Mouse (Mus musculus): ENCODE measurements around the gene Ubr4.

DNA sequence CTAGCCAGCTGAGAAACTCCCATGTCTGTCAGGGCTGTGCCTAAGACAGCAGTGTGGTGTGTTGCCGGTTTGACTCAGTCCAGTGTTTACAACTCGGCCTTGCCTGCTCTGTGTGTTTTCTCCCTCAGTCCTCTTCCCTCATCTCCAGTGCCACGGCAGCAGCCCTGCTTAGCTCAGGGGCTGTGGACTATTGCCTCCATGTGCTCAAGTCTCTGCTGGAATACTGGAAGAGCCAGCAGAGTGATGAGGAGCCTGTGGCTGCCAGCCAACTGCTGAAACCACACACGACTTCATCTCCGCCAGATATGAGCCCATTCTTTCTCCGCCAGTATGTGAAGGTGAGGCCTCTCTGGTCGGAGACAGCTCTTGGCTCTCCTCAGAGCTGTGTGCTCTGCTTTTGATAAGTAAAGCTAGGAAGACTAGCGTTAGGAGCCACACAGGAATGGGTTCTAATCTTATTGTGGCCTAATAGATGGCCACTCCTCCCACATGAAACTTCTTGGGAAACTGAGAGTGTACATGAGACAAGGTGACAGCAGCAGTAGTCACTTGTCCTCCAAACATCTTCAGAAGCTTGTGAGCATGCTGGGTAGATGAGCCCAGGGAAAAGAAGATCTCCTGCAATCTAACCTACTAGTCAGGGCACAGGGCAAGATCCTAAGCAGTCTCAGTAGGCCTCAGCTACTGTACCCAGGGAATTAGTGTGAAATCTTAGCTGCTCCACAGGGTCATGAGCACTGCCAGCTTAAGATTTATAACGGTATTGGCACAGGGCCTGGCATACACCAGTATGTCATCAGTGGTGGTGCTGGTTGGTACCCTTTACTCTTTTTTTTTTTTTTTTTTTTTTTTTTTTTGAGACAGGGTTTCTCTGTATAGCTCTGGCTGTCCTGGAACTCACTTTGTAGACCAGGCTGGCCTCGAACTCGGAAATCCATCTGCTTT, 94.6 kb downstream of the Ubr4 start:
- no peak for TF ChIP-seq CTCF (IDR thresholded peaks at IDR 0.05; ENCODE audit: low read depth)
- no peak for TF ChIP-seq EP300 (IDR thresholded peaks at IDR 0.05; ENCODE audit: low read depth)
